Mouse (Mus musculus) heart, embryonic 15.5 days (tissue): Measurements from ENCODE around the gene 1110008P14Rik. TPM values are rescaled to one million over a fixed set of nuclear protein-coding genes. Genes with fewer than 3 reads are reported as not detected.
A peak's percentile ranks its signal among the peaks of the same experiment; 100 is the strongest.
"Not testable (repeated sequence)": the region's sequence is repeated elsewhere in the genome, so short reads cannot be mapped to it uniquely, and the experiment has no call there.

ENCODE experiments used
- ATAC-seq: fragments of 200-750 bp; cut with Nextera tagmentation; replicated peaks from 2 replicates; pipeline ENCODE4 v1.8.0; 2017; ENCODE audit warnings: low read depth, moderate TSS enrichment; ENCODE audit not compliant: insufficient number of reproducible peaks, insufficient read depth, low FRiP score
- H3K27ac ChIP-seq: fragments of 300-500 bp; sonication (generic); 2 replicates; pipeline ENCODE4 v1.5.1; 2015; ENCODE audit warnings: mild to moderate bottlenecking, inconsistent platforms
- H3K27me3 ChIP-seq: fragments of 300-500 bp; sonication (generic); 2 replicates; pipeline ENCODE4 v1.6.1; 2015; ENCODE audit warnings: inconsistent platforms
- H3K36me3 ChIP-seq: fragments of 300-500 bp; sonication (generic); 2 replicates; pipeline ENCODE4 v1.6.1; 2015; ENCODE audit warnings: mild to moderate bottlenecking, inconsistent platforms
- H3K4me1 ChIP-seq: fragments of 300-500 bp; sonication (generic); replicated peaks from 2 replicates; pipeline ENCODE4 v1.6.1; 2015; ENCODE audit warnings: inconsistent platforms
- H3K4me2 ChIP-seq: fragments of 300-500 bp; sonication (generic); 2 replicates; pipeline ENCODE4 v1.6.1; 2015; ENCODE audit warnings: inconsistent platforms, mild to moderate bottlenecking, moderate library complexity
- H3K4me3 ChIP-seq: fragments of 300-500 bp; sonication (generic); 2 replicates; pipeline ENCODE4 v1.5.1; 2015; ENCODE audit warnings: mild to moderate bottlenecking, inconsistent platforms
- H3K9ac ChIP-seq: fragments of 300-500 bp; sonication (generic); 2 replicates; pipeline ENCODE4 v1.6.1; 2015; ENCODE audit warnings: mild to moderate bottlenecking, inconsistent platforms
- H3K9me3 ChIP-seq: fragments of 300-500 bp; sonication (generic); replicated peaks from 2 replicates; pipeline ENCODE4 v1.6.1; 2016; ENCODE audit warnings: inconsistent platforms
- WGBS: fragments of 180-500 bp; shearing (Covaris S2); methylation state at CpG from one replicate; pipeline ENCODE4 v1.1.7; 2015; ENCODE audit warnings: mixed read lengths; 5-methylcytosine and 5-hydroxymethylcytosine counted together
- polyA plus RNA-seq: library from polyadenylated mRNA; unstranded; fragments of >200 nt; fragmentation: Nextera tagmentation; extraction: Ambion mirVana; gene quantifications from 2 replicates; pipeline ENCODE4 v1.2.1, GENCODE M21; 2015

Gene 1110008P14Rik
- polyA plus RNA-seq, 1 experiment from 2014 or later = 46.0 TPM

GRCm38 (mm10) chr2:32362817-32363340 is 18.9 kb downstream of the 1110008P14Rik start:
- peaks cover 26% of the 10 kb centered on the region for H3K4me1 ChIP-seq
- WGBS = under 1% methylated on average over 53 of the region's 53 CpGs
- peak overlapping the region; percentile 77 for H3K9ac ChIP-seq
- H3K4me3 ChIP-seq = peak overlapping the region; percentile 74
- H3K27ac ChIP-seq = peak overlapping the region; percentile 90
- peak overlapping the region; percentile 94 for H3K4me2 ChIP-seq
- H3K27me3 ChIP-seq = 0 out of 2 replicates have a peak, but pooled peaks cover 4% of the 10 kb centered on the region
- peak; percentile 81 for ATAC-seq
- H3K36me3 ChIP-seq = peaks cover 24% of the 10 kb centered on the region
- H3K9me3 ChIP-seq = no peaks in the 10 kb centered on the region

- ATAC-seq, H3K27me3 ChIP-seq, H3K9me3 ChIP-seq: not testable (repeated sequence)
- Histone ChIP-seq H3K36me3 (peaks cover 18% of the 10 kb centered on the region), H3K27ac (peak overlapping the region; percentile 90), H3K4me2 (peak overlapping the region; percentile 94), H3K4me1 (peaks cover 26% of the 10 kb centered on the region), H3K9ac (peak overlapping the region; percentile 77), H3K4me3 (peak overlapping the region; percentile 74)
- 31% methylated on average over 5 of the region's 5 CpGs for WGBS
These were observed 19.5 kb downstream of the 1110008P14Rik start for GRCm38 (mm10) chr2:32362274-32362673.

GRCm38 (mm10) chr2:32361437-32361836 is 20.3 kb downstream of the 1110008P14Rik start:
- peak; percentile 72 for ATAC-seq
- Histone ChIP-seq H3K4me1 (peaks cover 26% of the 10 kb centered on the region), H3K36me3 (peaks cover 12% of the 10 kb centered on the region; the same call in 1 of the 2 replicates), H3K9me3 (no peaks in the 10 kb centered on the region), H3K9ac (peak overlapping the region; percentile 46), H3K4me3 (peak overlapping the region; percentile 46), H3K27me3 (0 out of 2 replicates have a peak, but pooled peaks cover 4% of the 10 kb centered on the region), H3K4me2 (peak overlapping the region; percentile 82), H3K27ac (no peak overlapping the region)
- WGBS = 3% methylated on average over 24 of the region's 24 CpGs

GRCm38 (mm10) chr2:32360741-32361140 is 21.0 kb downstream of the 1110008P14Rik start:
- H3K4me1 ChIP-seq = peaks cover 26% of the 10 kb centered on the region
- H3K9me3 ChIP-seq = no peaks in the 10 kb centered on the region
- H3K4me3 ChIP-seq = peak overlapping the region; percentile 46
- peaks cover 10% of the 10 kb centered on the region; the same call in 1 of the 2 replicates for H3K36me3 ChIP-seq
- H3K27ac ChIP-seq = peak overlapping the region; percentile 44; the same call in 1 of the 2 replicates
- peak overlapping the region; percentile 82 for H3K4me2 ChIP-seq
- ATAC-seq = no peak
- H3K9ac ChIP-seq = 0 out of 2 replicates have a peak overlapping the region, but pooled peaks have one; percentile 11
- H3K27me3 ChIP-seq = 0 out of 2 replicates have a peak, but pooled peaks cover 4% of the 10 kb centered on the region
- 10% methylated on average over 14 of the region's 14 CpGs for WGBS

- ATAC-seq = no peak
- WGBS = 50% methylated on average over 10 of the region's 10 CpGs
- no peaks in the 10 kb centered on the region for H3K9me3 ChIP-seq
- no peak overlapping the region for H3K9ac ChIP-seq
- 0 out of 2 replicates have a peak, but pooled peaks cover 4% of the 10 kb centered on the region for H3K27me3 ChIP-seq
- peaks cover 20% of the 10 kb centered on the region for H3K4me1 ChIP-seq
- H3K36me3 ChIP-seq = no peaks in the 10 kb centered on the region
- no peak overlapping the region for H3K27ac ChIP-seq
- H3K4me2 ChIP-seq = no peak overlapping the region
- H3K4me3 ChIP-seq = no peak overlapping the region
These were observed 23.4 kb downstream of the 1110008P14Rik start for GRCm38 (mm10) chr2:32358381-32358780.

- H3K27me3 ChIP-seq = 0 out of 2 replicates have a peak, but pooled peaks cover 4% of the 10 kb centered on the region
- H3K4me1 ChIP-seq = peaks cover 24% of the 10 kb centered on the region
- WGBS = 77% methylated on average over 3 of the region's 3 CpGs
- H3K9ac ChIP-seq = no peak overlapping the region
- no peak for ATAC-seq
- no peaks in the 10 kb centered on the region for H3K9me3 ChIP-seq
- H3K27ac ChIP-seq = no peak overlapping the region
- H3K4me2 ChIP-seq = no peak overlapping the region
- H3K4me3 ChIP-seq = no peak overlapping the region
- H3K36me3 ChIP-seq = no peaks in the 10 kb centered on the region
These were observed 24.0 kb downstream of the 1110008P14Rik start for GRCm38 (mm10) chr2:32357710-32358109.

- H3K27me3 ChIP-seq = peaks cover 13% of the 10 kb centered on the region; the same call in 1 of the 2 replicates
- peaks cover 22% of the 10 kb centered on the region for H3K4me1 ChIP-seq
- no peaks in the 10 kb centered on the region for H3K9me3 ChIP-seq
- 54% methylated on average over 10 of the region's 10 CpGs for WGBS
- no peaks in the 10 kb centered on the region for H3K36me3 ChIP-seq
- H3K9ac ChIP-seq = no peak overlapping the region
- H3K27ac ChIP-seq = no peak overlapping the region
- H3K4me3 ChIP-seq = no peak overlapping the region
- no peak for ATAC-seq
- H3K4me2 ChIP-seq = no peak overlapping the region
These were observed 25.5 kb downstream of the 1110008P14Rik start for GRCm38 (mm10) chr2:32356216-32356615.

- H3K9ac ChIP-seq = no peak overlapping the region
- H3K36me3 ChIP-seq = no peaks in the 10 kb centered on the region
- no peaks in the 10 kb centered on the region for H3K9me3 ChIP-seq
- peaks cover 15% of the 10 kb centered on the region; the same call in 1 of the 2 replicates for H3K27me3 ChIP-seq
- H3K27ac ChIP-seq = no peak overlapping the region
- no peak overlapping the region for H3K4me2 ChIP-seq
- no peak for ATAC-seq
- peaks cover 21% of the 10 kb centered on the region for H3K4me1 ChIP-seq
- no peak overlapping the region for H3K4me3 ChIP-seq
- 50% methylated on average over 3 of the region's 3 CpGs for WGBS
These were observed 27.3 kb downstream of the 1110008P14Rik start for GRCm38 (mm10) chr2:32354336-32354895.

GRCm38 (mm10) chr2:32353836-32354235 is 27.9 kb downstream of the 1110008P14Rik start:
- Histone ChIP-seq H3K9ac (no peak overlapping the region), H3K4me2 (no peak overlapping the region; the same call in 1 of the 2 replicates), H3K27ac (no peak overlapping the region), H3K4me3 (no peak overlapping the region), H3K9me3 (no peaks in the 10 kb centered on the region), H3K4me1 (peaks cover 21% of the 10 kb centered on the region), H3K27me3 (peaks cover 20% of the 10 kb centered on the region), H3K36me3 (no peaks in the 10 kb centered on the region)
- WGBS = 57% methylated on average over 6 of the region's 6 CpGs
- ATAC-seq = no peak

GRCm38 (mm10) chr2:32353007-32353542 is 28.7 kb downstream of the 1110008P14Rik start, which contains the start of gene Dnm1:
TSS of gene Dnm1 (minus strand) at chr2:32353338.
- Histone ChIP-seq H3K4me1 (peaks cover 21% of the 10 kb centered on the region), H3K9me3 (no peaks in the 10 kb centered on the region), H3K27me3 (peaks cover 24% of the 10 kb centered on the region), H3K4me3 (peak within 1 kb of the TSS; percentile 60), H3K36me3 (no peaks in the 10 kb centered on the region), H3K9ac (peak within 1 kb of the TSS; percentile 64), H3K4me2 (peak within 1 kb of the TSS; percentile 98), H3K27ac (no peak within 1 kb of the TSS)
- ATAC-seq = peak; percentile 69; the same call in 1 of the 2 replicates
- under 1% methylated on average over 57 of the region's 63 CpGs for WGBS

GRCm38 (mm10) chr2:32352151-32353006 is 29.4 kb downstream of the 1110008P14Rik start, which contains the start of gene Ciz1:
TSS of gene Ciz1 (plus strand) at chr2:32352327.
- Histone ChIP-seq H3K9ac (peak within 1 kb of the TSS; percentile 64), H3K27me3 (peaks cover 28% of the 10 kb centered on the region), H3K27ac (no peak within 1 kb of the TSS), H3K4me1 (peaks cover 21% of the 10 kb centered on the region), H3K36me3 (no peaks in the 10 kb centered on the region), H3K4me2 (peak within 1 kb of the TSS; percentile 98), H3K9me3 (no peaks in the 10 kb centered on the region), H3K4me3 (peak within 1 kb of the TSS; percentile 60)
- ATAC-seq = peak; percentile 5; the same call in 1 of the 2 replicates
- 1% methylated on average over 41 of the region's 52 CpGs for WGBS
